Mouse (Mus musculus) adrenal gland, adult 18-20 months (tissue): ENCODE results near the gene Fanca. TPM values are rescaled to one million over a fixed set of nuclear protein-coding genes. Genes with fewer than 3 reads are reported as not detected.
A peak's percentile ranks its signal among the peaks of the same experiment; 100 is the strongest.
"Not testable (repeated sequence)": the region's sequence is repeated elsewhere in the genome, so short reads cannot be mapped to it uniquely, and the experiment has no call there.

Source experiments
- DNase-seq, 2 experiments: peaks; one replicate each; pipeline ENCODE4 v3.0.0; 2021 to 2022; ENCODE audit warnings: low spot score in 2 of 2
- total RNA-seq, 2 experiments: library from RNA; stranded (reverse); gene quantifications; 1 replicate in 1 of 2; 2 replicates in 1 of 2; pipeline ENCODE4 v1.2.3; 2021

Gene Fanca
- total RNA-seq, 2 experiments from 2014 or later: 1.2 to 4.2 TPM

DNA sequence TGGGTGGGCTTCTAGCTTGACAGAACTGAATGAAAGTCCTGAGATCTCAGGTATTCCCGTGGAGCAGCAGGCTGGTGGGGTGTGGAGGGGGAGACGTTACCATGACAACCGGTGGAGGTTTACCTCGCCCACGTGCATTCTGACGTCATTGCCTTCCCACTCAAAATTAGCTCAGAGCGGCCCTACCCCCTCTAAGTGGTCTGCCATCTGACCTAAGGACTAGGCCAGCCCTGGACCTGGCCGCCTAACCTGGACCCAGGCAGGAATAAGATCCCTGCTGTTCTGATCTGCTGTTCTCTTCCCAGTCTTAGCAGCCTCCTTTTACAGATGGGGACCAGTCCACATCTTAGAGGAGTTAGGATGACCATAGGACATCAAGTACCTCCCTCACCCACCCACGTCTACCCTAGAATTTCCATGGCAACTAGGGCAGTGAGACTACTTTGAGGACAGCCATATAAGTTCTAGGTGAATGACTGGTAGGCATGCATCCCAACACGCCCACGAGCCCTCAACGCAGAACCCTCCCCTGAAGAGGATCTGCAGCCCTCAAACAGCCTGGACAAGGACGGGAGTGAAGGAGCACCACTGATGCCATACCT, 83.4 kb downstream of the Fanca start:
- DNase-seq: no peak

DNA sequence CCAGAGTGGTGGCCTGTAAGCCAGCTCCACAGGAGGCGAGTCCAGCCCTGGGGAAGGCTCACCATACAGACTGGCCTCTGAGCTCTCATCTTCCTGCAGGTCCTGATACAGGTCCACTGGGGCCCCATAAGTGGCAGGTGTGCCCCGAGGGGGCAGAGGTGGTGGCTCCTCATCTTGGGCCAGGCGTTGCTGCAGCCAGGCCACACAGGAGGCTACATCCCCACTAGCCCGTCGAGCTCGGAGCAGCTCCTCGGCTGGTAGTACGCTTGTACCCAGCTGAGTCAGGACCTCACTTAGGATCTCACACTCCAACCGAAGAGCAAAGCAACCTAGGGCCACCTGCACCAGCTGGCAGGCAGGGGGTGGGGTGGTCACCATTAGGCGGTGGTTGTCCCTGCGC, 84.6 kb downstream of the Fanca start:
- no peak for DNase-seq

DNA sequence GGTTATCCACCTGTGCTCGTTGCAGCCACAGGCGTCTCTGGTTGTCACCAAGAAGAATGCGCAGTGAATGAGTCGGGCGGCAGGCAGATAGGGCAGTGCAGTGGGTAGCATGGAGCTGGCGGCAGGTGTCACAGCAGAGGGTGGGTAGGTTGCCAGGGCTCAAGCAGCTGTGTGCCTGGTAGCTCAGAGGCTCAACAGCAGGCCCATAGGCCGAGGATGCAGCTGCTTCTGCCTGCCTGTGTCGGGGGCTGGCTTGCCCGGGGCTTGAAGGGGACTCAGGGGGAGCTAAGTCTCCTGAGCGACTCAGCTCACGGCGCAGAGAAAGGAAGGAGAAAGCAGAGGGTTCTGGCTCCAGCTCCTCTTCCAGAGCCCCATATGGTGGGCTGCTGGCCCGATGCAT, 85.1 kb downstream of the Fanca start:
- DNase-seq: no peak

DNA sequence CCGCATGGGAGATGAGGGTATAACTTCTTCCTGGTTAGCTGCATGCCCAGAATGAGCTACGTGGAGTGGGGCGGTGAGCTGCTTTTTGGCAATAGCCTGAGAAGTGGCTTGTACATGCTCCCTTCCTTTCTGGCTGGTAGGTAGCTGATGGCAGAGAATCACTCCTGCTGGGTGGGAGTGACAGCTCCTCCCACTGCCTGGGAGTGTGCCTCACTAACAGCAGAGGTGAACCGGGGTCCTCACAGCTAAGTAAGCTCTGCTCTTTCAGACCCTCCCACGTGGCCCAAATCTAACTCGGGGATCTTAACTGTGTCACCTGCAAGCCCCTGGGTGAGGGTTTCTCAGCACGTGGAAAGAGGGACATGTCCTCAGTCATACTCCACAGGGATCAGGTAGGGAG, 85.8 kb downstream of the Fanca start:
- DNase-seq: no peak

DNA sequence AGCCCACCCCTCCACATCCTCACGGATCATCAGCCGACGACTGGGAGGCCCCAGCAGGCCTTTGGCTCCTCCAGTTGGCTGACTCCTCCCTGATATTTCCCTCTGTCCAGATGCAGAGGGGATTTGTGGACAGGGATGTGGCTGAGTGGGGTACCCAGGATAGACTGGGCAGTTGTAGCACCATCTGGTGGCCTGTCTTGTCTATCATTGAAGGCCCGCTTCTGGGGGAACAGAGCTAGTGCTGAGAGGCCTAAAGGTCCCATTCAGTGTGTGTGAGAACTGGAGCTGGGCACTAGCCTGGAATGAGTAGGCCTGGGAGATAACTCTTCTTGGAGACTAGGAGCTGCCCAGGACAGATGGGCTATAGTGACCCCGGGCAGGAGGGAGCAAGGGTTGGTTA, 86.6 kb downstream of the Fanca start:
- DNase-seq: no peak

DNA sequence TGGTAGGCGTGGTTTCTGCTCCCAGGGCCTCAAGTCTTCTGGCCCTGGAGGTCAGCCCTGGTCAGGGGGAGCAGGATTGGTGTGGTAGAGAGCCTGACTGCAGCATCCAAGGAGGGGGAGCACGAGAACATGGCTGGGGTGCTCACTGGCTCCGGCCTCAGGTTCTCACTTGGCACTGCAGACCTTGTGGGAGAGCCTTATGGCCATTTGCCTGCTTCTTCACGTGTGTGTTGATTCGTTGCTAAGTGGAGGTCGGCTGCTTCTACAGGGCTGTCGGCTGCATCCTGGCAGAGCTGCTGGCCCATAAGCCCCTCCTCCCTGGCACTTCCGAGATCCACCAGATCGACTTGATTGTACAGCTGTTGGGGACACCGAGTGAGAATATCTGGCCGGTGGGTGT, 88.0 kb downstream of the Fanca start:
- DNase-seq: not testable (repeated sequence)

DNA sequence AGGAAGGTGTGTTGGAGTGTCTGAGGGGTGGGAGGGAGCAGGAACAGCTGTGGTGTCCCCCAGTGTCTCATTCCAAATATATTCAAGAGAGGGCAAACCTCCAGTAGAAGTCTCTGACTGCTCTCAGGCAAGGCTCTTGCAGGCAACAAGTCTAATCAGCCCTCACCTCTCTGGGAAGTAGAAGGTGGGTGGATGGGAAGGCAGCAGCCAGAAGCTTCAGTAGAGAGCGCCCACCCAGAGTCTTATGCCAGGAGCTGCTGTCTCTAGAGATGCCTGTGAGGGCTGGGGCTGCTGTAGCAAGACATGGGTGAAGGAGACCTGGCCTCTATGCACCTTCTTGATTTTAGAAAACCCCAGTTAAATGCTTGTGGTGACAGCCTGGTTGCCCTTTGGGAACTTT, 90.0 kb downstream of the Fanca start:
- no peak for DNase-seq

DNA sequence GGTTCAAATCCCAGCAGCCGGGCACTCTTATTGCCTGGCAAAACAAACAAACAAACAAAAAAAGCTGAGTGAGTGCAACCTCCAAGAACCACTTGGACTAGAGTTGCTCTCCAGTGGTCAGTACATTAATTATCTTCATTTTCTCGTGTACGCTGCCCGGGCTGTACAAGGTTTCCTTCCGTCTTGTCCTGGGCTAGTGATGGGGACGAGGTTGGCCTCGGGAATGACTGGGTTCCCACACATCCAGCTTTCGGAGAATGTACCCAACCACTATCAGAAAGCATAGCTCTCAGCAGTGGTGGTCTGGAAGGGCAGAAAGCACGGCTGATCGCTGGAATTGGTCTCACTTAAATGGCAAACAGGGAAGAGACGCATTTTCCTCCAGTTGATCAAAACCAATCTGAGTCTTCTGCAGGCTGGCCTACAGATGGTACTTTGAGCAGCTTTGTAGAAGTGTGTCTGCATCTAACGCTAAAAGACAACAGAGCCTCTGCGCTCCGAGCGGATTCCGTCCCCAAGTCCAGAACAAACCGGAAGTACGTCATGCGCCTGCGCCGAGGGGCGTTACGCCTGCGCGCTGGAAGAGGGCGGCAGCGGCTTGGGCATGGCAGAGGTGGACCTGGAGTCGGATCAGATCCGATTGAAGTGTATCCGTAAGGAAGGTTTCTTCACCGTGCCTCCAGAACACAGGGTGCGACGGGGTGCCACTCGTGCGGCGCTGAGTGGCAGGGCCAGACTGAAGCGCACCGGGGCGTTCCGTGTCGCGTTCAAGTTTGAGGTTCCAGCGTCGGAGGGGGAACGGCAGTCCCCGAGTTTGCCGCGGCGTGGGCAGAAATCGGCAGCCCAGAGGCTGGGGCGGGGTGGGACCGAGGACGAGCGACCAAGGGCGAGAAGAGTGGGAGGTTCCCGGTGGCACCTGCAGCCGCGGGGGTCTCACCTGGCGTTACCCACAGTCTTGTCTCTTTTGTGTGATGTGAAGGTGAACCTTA, 93.8 kb downstream of the Fanca start, which contains the start of gene Cdk10:
Gene Cdk10, plus strand, starts transcription at position 565 of the 989 bp plus-strand sequence.
- peak; percentile 96 to 97 for DNase-seq

DNA sequence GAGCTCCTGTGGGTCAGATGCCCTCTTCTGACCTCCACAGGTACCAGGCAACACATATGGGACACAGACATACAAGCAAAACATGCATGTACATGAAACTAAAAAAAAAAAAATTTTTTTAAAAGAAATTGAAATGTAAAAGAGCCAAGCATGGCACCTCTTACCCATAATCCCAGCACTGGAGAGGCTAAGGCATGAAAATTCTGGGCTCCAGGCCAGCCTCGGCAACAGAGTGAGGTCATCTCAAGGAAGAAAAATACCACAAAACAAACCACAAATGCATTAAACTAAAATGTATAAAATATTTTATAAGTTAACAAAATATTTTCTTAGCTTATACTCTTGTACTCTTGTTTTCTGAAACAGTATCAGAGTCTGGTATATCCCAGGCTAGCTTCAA, 97.5 kb downstream of the Fanca start:
- no peak for DNase-seq

Other genes starting within 250 kb of the Fanca start
- gene Rpl13, start 216.2 kb downstream of the Fanca start, total RNA-seq: 100 to 1,000 TPM; 629 to 647 TPM
- 1 to 10 TPM; 4.7 to 6.6 TPM for gene Cpne7, start 201.2 kb downstream of the Fanca start, total RNA-seq
- gene Sult5a1, start 160.3 kb downstream of the Fanca start, total RNA-seq: 10 to 100 TPM in 1 of 2 experiments, 1 to 10 TPM in 1; 9.2 to 12.2 TPM
- 10 to 100 TPM; 45.0 to 48.5 TPM for gene Dpep1, start 132.3 kb downstream of the Fanca start, total RNA-seq
- gene Chmp1a, start 105.8 kb downstream of the Fanca start, total RNA-seq: 10 to 100 TPM; 79.3 to 86.2 TPM
- gene Spata33, start 105.7 kb downstream of the Fanca start, total RNA-seq: 1 to 10 TPM; 3.4 to 3.6 TPM
- 10 to 100 TPM; 49.6 to 62.2 TPM for gene Cdk10, start 93.7 kb downstream of the Fanca start, total RNA-seq
- 10 to 100 TPM; 10.5 to 14.2 TPM for gene Spata2l, start 82.3 kb downstream of the Fanca start, total RNA-seq
- gene Zfp276, start 64.4 kb downstream of the Fanca start, total RNA-seq: 10 to 100 TPM; 21.6 to 23.5 TPM
- 10 to 100 TPM; 20.3 to 24.0 TPM for gene Vps9d1, start 64.2 kb downstream of the Fanca start, total RNA-seq
- 1 to 10 TPM; 1.7 to 3.1 TPM for gene Spire2, start 14.1 kb upstream of the Fanca start, total RNA-seq
- 100 to 1,000 TPM; 218 to 255 TPM for gene Tcf25, start 55.2 kb upstream of the Fanca start, total RNA-seq
- not detected for gene Mc1r, start 88.5 kb upstream of the Fanca start, total RNA-seq
- 1 to 10 TPM; 2.0 to 8.2 TPM for gene Tubb3, start 92.8 kb upstream of the Fanca start, total RNA-seq
- 10 to 100 TPM; 22.9 to 24.4 TPM for gene Def8, start 105.0 kb upstream of the Fanca start, total RNA-seq
- gene Afg3l1, start 159.3 kb upstream of the Fanca start, total RNA-seq: 10 to 100 TPM; 62.6 to 71.1 TPM
- gene Dbndd1, start 196.9 kb upstream of the Fanca start, total RNA-seq: under 1 TPM; 0.20 to 0.35 TPM
- 10 to 100 TPM; 12.8 to 14.5 TPM for gene Gas8, start 200.3 kb upstream of the Fanca start, total RNA-seq